Mouse (Mus musculus): ENCODE measurements around the gene Gm29049. TPM values are rescaled to one million over a fixed set of nuclear protein-coding genes. Genes with fewer than 3 reads are reported as not detected.
"Not testable (repeated sequence)": the region's sequence is repeated elsewhere in the genome, so short reads cannot be mapped to it uniquely, and the experiment has no call there.

Gm29049 gene
- polyA plus RNA-seq (2012) = not detected in 2 replicates

DNA sequence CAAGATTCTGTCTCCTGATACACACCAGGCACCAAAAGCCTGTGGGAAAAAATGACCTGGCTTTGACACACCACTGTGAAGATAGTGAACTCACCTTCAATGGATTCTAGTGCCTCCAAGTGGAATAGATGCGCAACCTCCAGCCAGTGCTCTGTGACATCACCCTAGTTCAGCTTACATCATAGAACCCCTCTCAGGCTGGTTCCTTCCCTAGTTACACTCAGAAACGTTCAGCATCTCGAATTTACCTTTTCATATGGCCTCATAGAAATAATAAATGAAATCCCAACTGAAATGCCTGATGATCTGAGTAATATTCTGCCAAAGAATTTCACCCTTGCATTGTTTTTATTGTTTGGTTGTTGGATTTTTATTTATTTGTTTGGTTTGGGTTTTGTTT, at the start of gene Gm29049:
Gene Gm29049, minus strand, starts transcription at position 101 of the 400 bp plus-strand sequence.
- H3K4me1 ChIP-seq (ENCODE audit: control insufficient read depth); H3K27me3 ChIP-seq (ENCODE audit: control insufficient read depth); H3K4me3 ChIP-seq (replicated peaks); H3K9me3 ChIP-seq (ENCODE audit: control insufficient read depth, low read length); H3K36me3 ChIP-seq (ENCODE audit: control insufficient read depth): not testable (repeated sequence)

Other genes starting within 250 kb of the Gm29049 start
- gene Gm20825, start 74.3 kb upstream of the Gm29049 start, polyA plus RNA-seq (2012) = not detected in 2 replicates

Data from erythroblast, embryonic 14.5 days (primary cell).